Mouse (Mus musculus) small intestine, adult 2 months (tissue): ENCODE results near the gene Abcc9.

Experiments
- CTCF ChIP-seq: fragments of 200-500 bp; IDR thresholded peaks from 2 replicates; pipeline ENCODE4 v1.5.1; 2012; ENCODE audit warnings: low read depth, mild to moderate bottlenecking, control low read depth, inconsistent platforms, low read length, moderate library complexity, mixed read lengths; ENCODE audit not compliant: insufficient replicate concordance, insufficient read length; ENCODE audit errors: extremely low read depth
- POLR2A ChIP-seq: fragments of 200-500 bp; IDR thresholded peaks from 2 replicates; pipeline ENCODE4 v1.6.1; 2012; ENCODE audit warnings: low read depth, mild to moderate bottlenecking, control low read depth, inconsistent platforms, low read length, moderate library complexity

DNA sequence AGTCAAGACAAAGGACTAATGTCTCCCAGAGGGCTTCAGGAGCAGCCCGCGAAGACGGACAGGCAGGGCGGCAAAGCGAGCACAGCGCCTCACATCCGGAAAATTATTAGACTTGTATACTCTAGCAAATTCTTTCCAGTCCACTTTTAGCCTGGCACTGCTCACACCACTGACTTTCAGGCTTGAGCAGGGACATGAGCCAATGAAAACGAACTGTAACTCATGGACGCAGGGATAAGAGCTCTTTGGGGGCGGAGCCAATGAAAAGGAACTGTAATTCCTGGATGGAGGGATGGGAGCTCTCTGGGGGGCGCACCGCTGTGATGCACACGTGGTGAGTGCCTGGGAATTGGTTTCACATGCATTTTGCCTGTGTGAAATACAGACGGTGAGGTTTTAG lies 157.0 kb downstream of the Abcc9 start:
- no peak for TF ChIP-seq CTCF
- TF ChIP-seq POLR2A = no peak
